Mouse (Mus musculus) layer of hippocampus, adult 11-12 months (tissue): ENCODE measurements around the gene Il17f.
"Not testable (repeated sequence)": the region's sequence is repeated elsewhere in the genome, so short reads cannot be mapped to it uniquely, and the experiment has no call there.

Source experiments
- DNase-seq: peaks from one replicate; pipeline ENCODE4 v3.0.0; 2022; ENCODE audit warnings: low spot score

The Il17f gene

DNA sequence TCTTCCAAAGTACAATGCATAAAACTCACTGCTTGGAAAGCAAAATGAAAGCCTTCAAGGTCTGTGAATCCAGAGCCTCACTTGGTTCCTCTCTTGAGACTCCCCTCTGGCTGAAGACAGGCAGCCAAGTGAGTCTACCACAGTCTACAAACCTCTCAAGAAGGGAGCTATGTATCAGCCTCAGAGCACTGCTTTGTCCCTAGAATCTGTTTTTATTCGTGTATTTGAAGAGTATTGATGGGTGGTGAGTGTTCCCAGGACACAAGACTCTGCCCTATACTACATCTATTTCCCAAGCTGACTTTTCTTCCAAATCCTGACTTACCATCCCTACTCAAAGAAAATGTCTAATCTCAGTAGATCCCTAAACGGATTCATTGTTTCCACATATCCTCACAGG lies 12.1 kb downstream of the Il17f start:
- no peak for DNase-seq

DNA sequence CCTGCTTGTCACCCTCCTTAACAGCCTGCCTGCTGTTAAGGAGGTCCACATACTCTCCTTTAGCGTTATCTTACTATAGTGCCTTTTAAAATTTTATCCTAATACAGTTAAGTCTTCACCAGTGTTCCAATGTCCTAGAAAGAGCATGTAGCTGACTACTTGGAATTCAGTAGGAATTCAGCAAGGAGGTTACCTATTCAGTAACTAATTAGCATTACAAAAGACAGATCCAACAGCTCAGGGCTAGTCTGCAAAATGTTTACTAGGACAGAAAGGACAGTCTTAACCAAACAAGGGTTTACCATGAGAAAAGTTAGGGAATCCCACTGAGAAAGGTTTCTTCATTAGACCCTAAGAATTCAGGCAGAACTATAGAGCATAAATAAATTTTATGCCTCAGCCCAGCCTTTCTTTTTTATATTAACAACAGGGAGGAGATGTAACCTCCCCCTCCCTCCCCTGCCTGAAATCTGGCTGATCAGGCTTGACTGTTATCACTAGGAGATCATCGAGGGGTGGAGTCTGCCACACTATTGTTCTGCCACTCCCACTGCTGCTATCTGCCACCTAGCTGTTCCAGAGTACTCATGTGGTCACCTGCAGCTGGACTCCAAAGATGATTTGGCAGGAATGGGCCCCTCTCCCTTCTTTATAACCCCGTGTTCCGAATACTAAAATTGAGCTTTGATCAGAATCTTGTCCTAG lies 16.2 kb downstream of the Il17f start:
- not testable (repeated sequence) for DNase-seq

DNA sequence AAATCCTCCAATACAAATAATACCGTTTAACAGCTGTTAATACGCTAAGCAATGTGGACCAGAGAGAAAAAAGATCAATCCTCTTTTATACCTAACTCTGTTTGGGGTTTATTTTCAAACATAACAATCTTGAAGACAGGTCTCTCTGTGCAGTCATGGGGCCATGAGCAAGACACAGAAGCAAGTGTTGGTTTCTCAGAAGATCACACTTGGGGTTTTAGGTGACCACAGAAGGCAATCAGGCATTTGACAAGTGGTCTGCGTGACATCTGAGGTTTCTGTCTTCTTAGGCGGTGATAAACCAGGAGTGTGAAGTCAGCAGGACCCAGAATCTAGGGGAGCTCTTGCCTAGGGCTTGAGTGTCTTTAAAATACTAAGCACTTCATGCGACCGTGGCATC lies 23.9 kb downstream of the Il17f start:
- DNase-seq, result no peak

DNA sequence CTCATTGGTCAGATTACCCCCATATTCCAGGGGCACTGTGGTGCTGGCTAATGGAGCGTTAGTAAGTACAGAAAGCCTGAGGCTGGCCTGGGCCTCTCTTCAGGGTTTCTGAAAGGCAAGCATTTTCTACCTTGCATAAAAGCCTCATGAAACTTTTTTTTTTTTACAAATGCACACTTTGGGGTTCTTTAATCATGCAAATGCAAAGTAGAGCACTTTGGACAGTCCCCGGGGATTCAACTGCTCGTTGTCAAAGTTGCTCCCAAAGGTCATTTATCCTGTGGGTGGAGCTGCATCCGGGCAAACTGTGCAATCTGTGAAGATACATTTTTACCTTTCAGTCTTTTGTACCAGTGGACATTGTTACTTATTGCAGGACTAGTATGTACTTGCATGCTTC lies 29.0 kb downstream of the Il17f start:
- no peak for DNase-seq

DNA sequence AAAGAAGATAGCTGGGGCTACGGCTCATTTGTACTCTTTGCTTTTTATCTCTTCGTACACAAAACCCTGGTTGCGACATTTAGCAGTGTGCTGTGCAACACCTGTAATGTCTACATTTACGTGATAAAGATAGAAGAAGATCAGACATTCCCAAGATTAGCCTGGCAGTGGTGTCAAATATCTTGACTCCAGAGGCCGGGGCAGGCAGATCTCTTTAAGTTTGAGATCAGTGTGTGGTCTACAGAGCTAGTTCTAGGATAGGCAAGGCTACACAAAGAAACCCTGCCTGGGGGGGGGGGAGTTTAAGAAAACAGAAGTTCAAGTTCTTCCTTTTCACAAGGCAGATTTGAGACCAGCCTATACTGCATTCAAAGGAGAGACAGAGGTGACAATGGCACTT lies 30.1 kb downstream of the Il17f start:
- no peak for DNase-seq

DNA sequence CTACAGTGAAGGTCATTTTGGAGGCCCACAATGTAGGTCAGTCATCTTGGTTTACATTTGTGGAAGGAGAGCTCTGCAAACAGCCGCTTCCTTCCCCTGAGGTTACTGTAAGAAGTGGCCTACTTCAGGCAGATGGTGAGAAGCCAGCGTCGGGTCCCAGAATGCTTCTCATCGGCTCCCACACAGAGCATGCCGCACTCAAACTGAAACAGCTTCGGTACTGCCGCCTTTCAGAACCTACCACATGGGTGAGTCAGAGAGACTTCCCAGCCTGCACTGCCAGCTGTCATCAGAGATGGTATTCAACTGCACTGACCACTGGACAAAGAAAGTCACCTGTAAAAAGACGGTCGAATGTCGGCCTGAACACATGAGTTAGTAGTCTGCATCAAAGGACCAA lies 30.6 kb downstream of the Il17f start:
- peak; percentile 30 for DNase-seq

DNA sequence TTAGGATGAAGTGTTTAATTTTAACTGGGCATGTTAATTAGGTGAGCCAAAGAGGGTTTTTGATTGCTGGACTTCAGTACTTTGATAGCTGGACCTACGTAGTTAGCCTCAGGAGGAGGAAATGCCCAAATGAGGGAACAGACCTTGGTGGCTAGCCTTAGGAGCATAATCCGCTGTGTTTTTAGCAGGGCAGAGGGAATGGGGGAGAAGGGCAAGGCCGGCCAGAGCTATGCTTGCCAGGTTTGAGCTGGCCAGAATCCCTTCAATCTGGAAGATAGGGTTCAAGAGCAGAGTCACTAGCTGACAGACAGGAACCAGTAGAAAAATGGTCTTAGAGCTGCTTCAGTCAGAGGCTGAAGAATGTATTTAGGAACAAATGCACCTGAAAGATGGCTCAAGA lies 32.8 kb downstream of the Il17f start:
- DNase-seq, result no peak

DNA sequence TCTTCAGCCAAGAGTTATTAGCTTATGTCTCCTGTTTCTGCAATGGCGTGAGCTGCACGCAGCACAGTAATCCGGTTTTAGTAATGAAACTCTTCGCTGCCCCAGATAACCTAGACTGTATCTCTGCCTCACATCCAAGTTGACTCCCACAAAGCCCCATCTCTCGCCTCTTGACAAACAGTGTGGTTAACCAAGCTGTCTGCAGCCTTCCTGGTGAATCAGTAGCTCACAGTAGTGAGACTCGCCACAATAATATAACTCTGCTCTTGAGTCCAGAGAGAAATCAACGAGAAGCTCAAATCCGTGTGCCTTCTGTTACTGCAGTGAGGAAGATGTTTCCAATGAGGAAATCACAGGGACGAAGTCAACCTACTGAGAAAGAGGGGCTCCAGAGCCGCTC lies 36.0 kb downstream of the Il17f start:
- DNase-seq, result no peak

DNA sequence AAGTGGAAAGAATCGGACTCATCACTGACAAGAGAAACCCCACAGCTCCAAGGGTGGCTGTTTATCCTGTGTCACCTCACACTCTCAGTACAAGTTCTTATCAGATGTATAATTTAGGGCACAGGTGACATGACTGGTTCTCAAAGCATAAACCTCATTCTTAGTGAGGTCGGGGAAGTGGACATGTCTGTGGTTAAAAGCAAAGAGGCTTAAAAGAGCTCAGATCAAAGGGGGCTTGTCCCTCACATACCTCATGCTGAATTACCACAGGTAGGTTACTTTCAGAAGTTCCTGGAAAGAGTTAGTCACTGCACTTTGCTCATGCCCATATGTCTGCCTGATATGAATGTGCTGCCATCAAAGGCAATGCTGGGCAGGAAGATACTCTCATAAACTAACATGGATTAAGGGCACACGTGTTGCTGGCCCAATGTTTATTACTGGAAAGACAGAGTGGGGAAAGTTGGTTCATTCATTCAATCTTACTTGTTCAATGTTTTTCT lies 49.9 kb downstream of the Il17f start:
- no peak for DNase-seq

DNA sequence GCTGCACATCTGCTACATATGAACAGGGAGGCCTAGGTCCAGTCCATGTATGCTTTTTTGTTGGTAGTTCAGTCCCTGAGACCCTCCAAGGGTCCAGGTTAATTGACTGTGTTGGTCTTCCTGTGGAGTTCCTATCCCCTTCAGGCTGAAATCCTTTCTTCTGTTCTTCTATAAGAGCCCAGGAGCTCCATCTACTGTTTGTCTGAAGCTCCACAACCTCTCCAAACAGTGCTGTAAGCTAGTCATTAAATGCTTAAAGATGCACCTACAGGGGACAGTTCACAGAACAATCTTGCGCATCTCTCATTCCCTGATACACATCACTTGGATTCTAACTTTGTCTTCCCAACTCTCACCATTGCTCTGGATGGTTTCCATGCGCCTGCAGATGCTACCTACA lies 51.9 kb downstream of the Il17f start:
- DNase-seq, result no peak

DNA sequence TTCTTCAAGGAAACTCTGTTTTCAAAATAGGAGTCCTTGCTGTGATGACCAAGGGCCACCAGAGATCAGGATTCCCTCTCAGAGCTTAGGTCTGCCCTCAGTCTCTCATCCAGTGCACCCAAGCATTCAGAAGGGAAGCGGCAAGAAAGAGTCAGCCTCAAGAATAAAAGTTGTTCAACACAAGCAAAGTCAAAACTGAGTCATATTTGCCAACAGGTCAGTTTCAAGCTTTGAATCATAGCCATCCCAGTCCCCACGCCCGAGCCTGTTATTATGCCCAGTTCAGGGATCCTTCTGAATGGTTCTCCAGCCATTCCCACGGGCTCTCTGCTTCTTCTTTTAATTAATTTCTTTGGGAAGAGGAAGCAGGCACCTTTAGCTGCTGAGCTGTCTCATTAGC lies 53.8 kb downstream of the Il17f start:
- no peak for DNase-seq

DNA sequence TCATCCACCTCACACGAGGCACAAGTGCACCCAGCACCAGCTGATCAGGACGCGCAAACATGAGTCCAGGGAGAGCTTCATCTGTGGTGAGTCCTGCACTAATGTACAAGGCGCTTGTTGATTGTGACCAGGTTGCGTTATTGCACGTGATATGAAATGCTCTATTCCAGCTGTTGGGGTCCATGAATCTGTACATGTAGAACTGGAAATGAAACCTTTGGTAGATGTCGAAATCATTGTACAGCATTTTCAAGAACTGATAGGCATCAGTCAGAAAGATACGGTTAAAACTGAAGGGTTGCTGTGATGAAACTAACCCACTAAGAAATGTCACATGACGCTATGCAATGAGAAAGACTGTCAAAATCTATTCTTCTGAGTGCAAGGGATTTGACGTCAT lies 59.5 kb downstream of the Il17f start, which contains the start of gene Il17a:
Il17a (plus strand) TSS at position 3 of the 400 bp plus-strand sequence.
- no peak for DNase-seq
